Mouse (Mus musculus): Measurements from ENCODE around the gene 4921501E09Rik. TPM values are rescaled to one million over a fixed set of nuclear protein-coding genes. Genes with fewer than 3 reads are reported as not detected.

The 4921501E09Rik gene
- polyA plus RNA-seq, 1 experiment from 2014 or later = not detected

Other genes starting within 250 kb of the 4921501E09Rik start
- gene Zfp799, start 237.8 kb downstream of the 4921501E09Rik start, polyA plus RNA-seq (2015; fragmentation: Nextera tagmentation; extraction: Ambion mirVana) = 6.2 and 8.2 TPM in 2 replicates
- 4.5 and 5.5 TPM in 2 replicates for gene Zfp870, start 176.4 kb downstream of the 4921501E09Rik start, polyA plus RNA-seq (2015; fragmentation: Nextera tagmentation; extraction: Ambion mirVana)
- gene Cyp4f14, start 150.7 kb downstream of the 4921501E09Rik start, polyA plus RNA-seq (2015; fragmentation: Nextera tagmentation; extraction: Ambion mirVana) = not detected in 2 replicates
- gene Cyp4f13, start 120.7 kb downstream of the 4921501E09Rik start, polyA plus RNA-seq (2015; fragmentation: Nextera tagmentation; extraction: Ambion mirVana) = 10.0 and 11.6 TPM in 2 replicates
- 4.9 and 7.4 TPM in 2 replicates for gene Zfp472, start 102.2 kb downstream of the 4921501E09Rik start, polyA plus RNA-seq (2015; fragmentation: Nextera tagmentation; extraction: Ambion mirVana)
- 6.7 and 8.9 TPM in 2 replicates for gene Zfp952, start 74.9 kb downstream of the 4921501E09Rik start, polyA plus RNA-seq (2015; fragmentation: Nextera tagmentation; extraction: Ambion mirVana)
- 6.0 and 6.2 TPM in 2 replicates for gene Zfp763, start 34.7 kb downstream of the 4921501E09Rik start, polyA plus RNA-seq (2015; fragmentation: Nextera tagmentation; extraction: Ambion mirVana)
- gene Zfp563, start 21.3 kb upstream of the 4921501E09Rik start, polyA plus RNA-seq (2015; fragmentation: Nextera tagmentation; extraction: Ambion mirVana) = 4.5 and 4.7 TPM in 2 replicates
- gene Morc2b, start 71.6 kb upstream of the 4921501E09Rik start, polyA plus RNA-seq (2015; fragmentation: Nextera tagmentation; extraction: Ambion mirVana) = not detected in 2 replicates
- gene Olfr55, start 100.4 kb upstream of the 4921501E09Rik start, polyA plus RNA-seq (2015; fragmentation: Nextera tagmentation; extraction: Ambion mirVana) = not detected in 2 replicates
- not detected in 2 replicates for gene Olfr239, start 123.2 kb upstream of the 4921501E09Rik start, polyA plus RNA-seq (2015; fragmentation: Nextera tagmentation; extraction: Ambion mirVana)
- not detected in 2 replicates for gene Olfr1564, start 153.6 kb upstream of the 4921501E09Rik start, polyA plus RNA-seq (2015; fragmentation: Nextera tagmentation; extraction: Ambion mirVana)
- gene Zfp955a, start 187.1 kb upstream of the 4921501E09Rik start, polyA plus RNA-seq (2015; fragmentation: Nextera tagmentation; extraction: Ambion mirVana) = 12.6 and 13.2 TPM in 2 replicates
- gene Olfr63, start 196.6 kb upstream of the 4921501E09Rik start, polyA plus RNA-seq (2015; fragmentation: Nextera tagmentation; extraction: Ambion mirVana) = 0.01 TPM in 1 of 2 replicates, not detected in the other
- 9.3 and 10.3 TPM in 2 replicates for gene Zfp955b, start 221.5 kb upstream of the 4921501E09Rik start, polyA plus RNA-seq (2015; fragmentation: Nextera tagmentation; extraction: Ambion mirVana)